Mouse (Mus musculus): ENCODE results near the gene Alkbh4.
"Not testable (repeated sequence)": the region's sequence is repeated elsewhere in the genome, so short reads cannot be mapped to it uniquely, and the experiment has no call there.

Gene Alkbh4

GRCm38 (mm10) chr5:136143161-136143755 lies 7.3 kb downstream of the Alkbh4 start:
- DNase-seq (ENCODE audit: low spot score): peak; percentile 69

GRCm38 (mm10) chr5:136144606-136145430 lies 8.9 kb downstream of the Alkbh4 start:
- DNase-seq (ENCODE audit: low spot score): peak; percentile 62

GRCm38 (mm10) chr5:136146936-136147335 lies 11.0 kb downstream of the Alkbh4 start:
- DNase-seq (ENCODE audit: low spot score): no peak

- DNase-seq (ENCODE audit: low spot score): no peak
Measured at GRCm38 (mm10) chr5:136147704-136148103, 11.8 kb downstream of the Alkbh4 start.

DNA sequence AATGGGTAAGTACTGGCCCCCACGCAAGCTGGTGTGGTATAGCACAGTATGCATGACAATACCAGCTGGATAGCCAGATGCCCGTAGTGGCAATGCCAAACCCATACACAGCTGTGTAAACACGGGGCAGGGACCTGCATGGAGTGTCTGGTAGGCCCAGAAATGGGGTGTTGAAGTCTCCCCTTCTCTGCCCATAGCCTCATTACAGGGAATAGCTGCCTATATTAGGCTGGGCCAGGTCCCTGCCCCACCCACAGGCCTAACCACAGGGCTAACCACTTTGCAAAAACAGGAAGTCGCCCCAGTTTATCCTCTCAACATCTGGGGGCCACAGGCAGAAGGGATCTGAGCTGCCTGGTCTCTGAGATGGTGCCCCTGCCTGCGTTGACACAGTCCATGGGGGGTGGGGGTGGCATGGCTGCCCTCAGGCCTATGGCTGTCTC lies 13.2 kb downstream of the Alkbh4 start:
- not testable (repeated sequence) for DNase-seq (ENCODE audit: low spot score)

GRCm38 (mm10) chr5:136152365-136152764 lies 16.4 kb downstream of the Alkbh4 start:
- DNase-seq (ENCODE audit: low spot score): no peak

- DNase-seq (ENCODE audit: low spot score): no peak
Measured at GRCm38 (mm10) chr5:136155399-136155798, 19.5 kb downstream of the Alkbh4 start.

- DNase-seq (ENCODE audit: low spot score): peak; percentile 70
Measured at GRCm38 (mm10) chr5:136160084-136160483, 24.1 kb downstream of the Alkbh4 start.

- no peak for DNase-seq (ENCODE audit: low spot score)
Measured at GRCm38 (mm10) chr5:136163807-136164474, 28.0 kb downstream of the Alkbh4 start.

GRCm38 (mm10) chr5:136165246-136165645 lies 29.3 kb downstream of the Alkbh4 start:
- no peak for DNase-seq (ENCODE audit: low spot score)

DNA sequence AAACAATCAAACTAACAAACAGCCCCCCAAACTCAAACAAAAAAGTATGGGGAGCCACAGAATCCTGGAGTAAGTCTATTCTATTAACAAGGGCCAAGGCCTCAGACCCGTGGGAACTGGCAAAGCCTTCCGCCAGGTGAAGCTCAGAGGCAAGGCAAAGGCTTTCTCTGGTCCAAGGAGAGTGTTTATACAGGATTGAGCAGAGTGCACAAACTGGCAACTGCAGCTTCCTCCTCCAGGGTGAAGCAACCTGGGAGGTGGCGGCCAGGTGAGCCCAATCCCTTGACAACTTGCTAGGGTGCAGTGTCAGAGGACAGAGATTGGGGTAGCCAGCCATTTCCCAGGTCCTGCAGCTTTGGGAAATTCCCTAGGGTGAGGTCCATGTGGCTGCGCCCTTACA lies 31.4 kb downstream of the Alkbh4 start:
- DNase-seq (ENCODE audit: low spot score): no peak

DNA sequence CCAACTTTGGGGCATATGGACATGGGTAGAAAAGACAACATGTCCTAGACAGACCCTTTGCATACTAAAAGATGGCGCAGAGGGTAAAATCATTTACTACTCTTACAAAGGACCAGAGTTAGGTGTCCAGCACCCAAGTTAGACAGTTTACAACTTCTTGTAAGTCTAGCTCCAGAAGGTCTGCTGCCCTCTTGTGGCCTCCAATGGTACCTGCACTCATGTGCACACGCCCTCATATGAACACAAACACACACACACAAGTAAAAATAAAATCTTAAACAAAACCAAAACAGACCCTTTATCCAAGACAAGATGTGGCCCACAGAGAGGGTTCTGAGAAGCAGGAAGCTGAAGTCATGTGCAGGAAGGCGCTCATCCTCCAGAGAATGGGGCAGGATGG lies 32.1 kb downstream of the Alkbh4 start:
- DNase-seq (ENCODE audit: low spot score): no peak

DNA sequence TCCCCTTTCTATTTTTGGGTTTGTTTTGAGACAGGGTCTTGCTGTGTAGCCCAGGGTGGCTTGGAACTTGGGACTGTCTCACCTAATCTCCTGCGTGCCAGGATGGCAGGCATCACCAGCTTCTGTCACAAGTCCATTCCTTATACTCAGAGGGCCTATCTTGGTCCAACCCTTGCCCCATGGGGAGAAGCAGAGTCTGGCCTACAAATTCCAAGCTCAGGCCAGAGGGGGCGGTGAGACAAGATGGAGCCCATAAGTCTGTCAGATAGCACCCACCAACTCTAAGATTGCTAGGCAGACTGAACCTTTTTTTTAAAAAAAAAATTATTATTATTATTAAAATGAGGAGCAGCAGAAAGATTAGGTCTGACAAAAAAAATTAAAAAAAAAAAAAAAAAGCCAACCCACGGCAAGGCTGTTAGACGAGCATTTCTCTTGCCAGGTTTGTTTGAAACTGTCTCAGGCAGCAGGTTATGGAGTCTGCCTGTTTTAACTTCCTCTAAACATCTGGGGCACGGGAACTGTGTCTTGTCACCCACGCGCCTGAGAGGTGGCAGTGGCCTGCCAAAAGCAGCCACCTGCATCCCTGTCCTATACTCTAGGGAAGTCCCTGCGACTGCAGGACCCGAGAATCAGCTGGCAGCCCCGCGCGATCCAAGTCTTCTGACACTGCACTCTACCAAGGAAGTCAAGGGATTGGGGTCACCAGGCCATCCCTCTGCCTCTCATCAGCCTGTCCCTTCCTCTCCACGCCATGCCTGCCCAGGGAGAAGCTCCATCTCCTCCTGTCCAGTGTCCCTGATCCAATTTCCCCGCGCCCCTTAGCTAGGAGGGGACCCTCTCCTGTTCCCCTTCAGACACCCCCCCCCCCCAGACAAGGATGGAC lies 33.9 kb downstream of the Alkbh4 start:
- DNase-seq (ENCODE audit: low spot score): no peak

DNA sequence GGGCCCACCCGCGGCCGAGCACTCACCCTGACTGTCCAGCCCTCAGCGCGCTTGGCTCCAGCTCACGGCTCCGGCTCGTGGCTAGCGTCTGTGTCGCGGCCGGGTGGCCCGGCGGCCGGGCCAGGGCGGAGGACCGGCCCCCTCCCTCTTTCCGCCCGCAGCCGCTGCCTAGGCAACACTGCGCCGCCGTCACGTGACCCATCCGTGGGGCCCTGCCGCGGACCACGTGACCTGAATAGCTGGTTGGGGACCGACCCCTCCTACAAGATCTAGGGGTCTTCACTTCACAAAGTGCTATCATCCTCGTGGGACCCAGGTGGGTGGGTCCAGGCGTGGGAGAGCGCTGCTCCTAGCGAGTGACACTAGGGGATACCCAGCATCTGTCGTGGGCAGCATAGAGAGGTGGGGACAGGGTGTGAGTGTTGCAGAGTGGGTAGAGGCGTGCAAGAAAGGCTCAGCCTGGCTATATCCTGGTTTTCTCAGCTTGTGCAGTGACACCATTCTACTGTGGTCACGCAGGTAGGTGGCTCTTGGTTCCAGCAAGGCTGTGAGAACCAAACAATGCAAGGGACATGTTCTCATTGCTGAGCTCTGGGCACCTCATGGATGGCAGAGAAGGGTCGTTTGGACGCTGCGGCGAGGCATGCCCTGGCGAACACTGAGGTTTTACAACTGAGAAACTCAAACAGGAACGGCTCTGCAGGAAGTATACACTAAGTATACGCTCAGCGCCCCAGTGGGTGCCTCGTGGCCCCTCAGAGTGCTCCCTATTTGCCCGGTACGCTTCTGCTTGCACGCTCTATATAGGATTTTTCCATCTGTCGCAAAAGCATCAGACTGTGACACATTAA lies 34.8 kb downstream of the Alkbh4 start, which contains the start of gene Orai2:
Gene Orai2, minus strand, starts transcription at position 202 of the 851 bp plus-strand sequence.
- peak; percentile 87 for DNase-seq (ENCODE audit: low spot score)

DNA sequence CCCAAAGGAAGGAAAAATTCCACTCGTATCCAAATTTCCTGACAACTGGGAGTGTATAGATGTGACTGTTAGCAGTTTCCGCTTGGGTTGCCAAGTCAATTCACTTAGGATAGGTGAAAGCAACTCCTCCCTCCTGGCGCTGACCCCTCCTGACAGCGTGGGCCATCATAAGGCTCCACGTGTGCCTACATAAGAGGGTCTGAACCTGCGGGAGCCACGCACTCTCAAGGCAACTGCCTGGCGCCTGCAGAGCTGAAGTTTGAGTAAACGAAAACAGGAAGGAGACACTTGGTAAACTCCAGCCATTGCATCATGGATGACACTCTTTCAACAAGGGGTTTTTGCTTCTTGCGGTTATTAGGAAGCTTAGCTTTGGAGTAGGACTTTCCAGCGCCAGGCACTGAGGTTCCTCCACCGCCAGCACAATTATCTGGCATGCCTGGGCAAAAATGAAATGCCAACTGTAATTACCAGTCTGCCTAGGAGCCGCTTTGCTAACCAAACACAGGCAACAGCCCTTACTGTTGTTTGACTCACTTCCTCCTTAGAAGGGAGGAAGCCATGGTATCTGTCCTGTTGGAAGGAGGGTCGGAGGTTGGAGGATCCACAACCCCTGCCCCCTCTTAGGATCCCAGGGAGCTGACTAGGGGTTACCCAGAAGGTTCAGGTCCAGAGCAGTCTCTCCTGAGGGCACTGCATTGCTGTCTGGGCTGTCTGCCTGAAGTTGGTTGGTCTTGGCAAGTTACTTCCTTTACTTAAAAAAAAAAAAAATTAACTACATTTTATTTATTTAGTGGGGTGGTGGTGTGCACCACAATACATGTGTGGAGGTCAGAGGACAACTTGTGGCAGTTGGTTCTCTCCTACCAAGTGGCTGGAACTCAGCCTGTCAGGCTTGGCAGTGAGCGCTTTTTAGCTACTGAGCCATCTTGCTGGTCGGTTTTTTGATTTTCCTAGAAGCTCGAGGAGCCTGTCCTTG lies 35.7 kb downstream of the Alkbh4 start:
- no peak for DNase-seq (ENCODE audit: low spot score)

DNA sequence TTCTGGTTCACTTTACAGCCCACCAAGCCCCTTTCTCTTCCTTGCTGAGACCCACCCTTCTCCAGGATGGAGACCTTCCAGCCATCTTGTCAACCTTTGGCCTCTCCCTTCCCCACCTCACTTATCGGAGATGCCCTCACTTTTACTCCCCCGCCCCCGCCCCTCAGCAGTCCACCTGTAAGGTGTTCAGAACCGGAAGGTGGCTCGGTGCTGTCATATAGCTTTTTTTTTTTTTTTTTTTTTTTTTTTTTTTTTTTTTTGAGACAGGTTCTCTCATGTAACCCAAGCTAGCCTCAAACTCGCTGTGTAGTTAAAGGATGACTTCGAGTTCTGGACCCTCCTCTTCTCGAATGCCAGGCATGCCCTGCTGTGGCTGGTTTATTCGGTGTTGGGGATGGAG lies 37.0 kb downstream of the Alkbh4 start:
- no peak for DNase-seq (ENCODE audit: low spot score)

DNA sequence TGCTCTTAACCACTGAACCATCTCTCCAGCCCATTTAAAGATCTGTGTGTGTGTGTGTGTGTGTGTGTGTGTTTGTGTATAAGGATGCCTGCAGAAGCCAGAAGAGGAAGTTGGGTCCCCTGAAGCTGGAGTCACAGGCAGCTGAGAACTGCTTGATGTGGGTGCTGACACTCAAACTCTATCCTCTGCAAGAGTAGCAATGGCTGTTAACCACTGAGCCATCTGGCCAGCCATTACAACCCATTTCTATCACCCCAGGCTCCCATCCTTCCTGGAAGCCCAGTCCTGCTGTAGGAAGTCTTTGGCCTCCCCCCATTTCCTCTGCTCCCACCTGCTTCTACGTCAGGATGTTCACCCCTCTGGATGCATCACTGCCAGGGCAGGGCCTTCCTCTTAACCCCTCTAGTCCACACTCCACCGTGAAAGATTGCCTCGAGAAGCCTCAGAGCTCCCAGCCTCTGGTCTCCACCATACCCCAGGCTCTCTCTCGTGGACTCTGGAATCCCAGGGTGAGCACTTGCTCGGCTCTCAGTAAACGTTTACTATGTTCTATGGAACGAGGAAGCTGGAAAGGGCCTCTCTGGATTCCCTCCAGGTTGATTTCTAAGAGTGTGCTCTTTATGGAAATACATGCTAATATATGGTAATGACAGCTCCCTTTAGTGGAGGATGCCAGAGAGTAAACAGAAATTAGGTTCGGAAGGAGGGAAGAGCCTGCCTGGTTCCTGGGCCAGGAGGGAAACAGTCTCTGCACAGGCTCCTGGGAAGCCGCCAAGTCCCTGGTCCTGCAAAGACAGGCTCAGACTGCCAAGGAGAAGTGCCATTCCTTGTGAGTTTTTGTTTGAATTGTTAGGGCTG lies 37.9 kb downstream of the Alkbh4 start:
- peak; percentile 65 for DNase-seq (ENCODE audit: low spot score)

DNA sequence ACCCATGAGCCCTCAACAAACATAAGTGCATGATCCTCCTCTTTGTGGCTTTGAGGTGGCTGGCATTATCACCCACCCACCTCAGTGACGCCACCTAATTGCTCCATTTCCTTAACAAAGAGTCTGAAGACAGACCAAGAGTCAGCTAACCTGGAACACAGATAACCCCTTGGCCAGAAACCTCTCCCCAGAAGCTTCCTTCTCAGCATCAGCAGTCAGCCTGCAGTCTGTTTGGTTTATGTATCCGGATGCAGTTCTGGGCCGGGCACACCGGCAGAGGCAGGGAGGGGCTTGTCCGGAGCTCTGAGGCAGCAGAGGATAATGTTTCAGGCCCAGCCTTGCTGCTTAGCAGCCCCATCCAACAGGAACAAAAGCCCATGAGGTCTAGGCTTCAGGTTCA lies 43.6 kb downstream of the Alkbh4 start:
- no peak for DNase-seq (ENCODE audit: low spot score)

GRCm38 (mm10) chr5:136181197-136181596 lies 45.3 kb downstream of the Alkbh4 start:
- DNase-seq (ENCODE audit: low spot score): no peak

Measured in testis, postnatal 10 days (tissue).